In genomic region chr5:128558126-128558525, GRCm38 (mm10) we compare ENCODE assay signal across 25 mouse cellular contexts. TPM values are rescaled to one million over a fixed set of nuclear protein-coding genes. Genes with fewer than 3 reads are reported as not detected.
A peak's percentile ranks its signal among the peaks of the same experiment; 100 is the strongest.
DNase-seq lines count a peak whose midpoint lies in the region; TF ChIP-seq lines count a peak whose summit lies in the region.
"Had no signal": no experiment of that assay in that cellular context is flagged by ENCODE, and none has a peak within 500 bp of the region (broad histone marks: within the 10 kb centered on the region; RNA-seq: fewer than 3 reads in every experiment).

No protein-coding gene starts in this region.

- no peaks in the 10 kb centered on the region for H3K36me3 ChIP-seq in liver, adult 2 months (ENCODE audit: control insufficient read depth, insufficient read depth, low read length)
- H3K36me3 ChIP-seq: forebrain, embryonic 10.5 days; heart, embryonic 10.5 days; hindbrain, embryonic 10.5 days; limb, embryonic 12.5 days; midbrain, embryonic 10.5 days had no signal

- no peak for TF ChIP-seq CTCF in liver, adult 2 months (IDR thresholded peaks at IDR 0.05; ENCODE audit: low read depth, low read length)

- H3K27ac ChIP-seq in liver, adult 2 months (replicated peaks; ENCODE audit: insufficient read depth, low read depth, low read length), result no peak overlapping the region
- H3K27ac ChIP-seq: forebrain, embryonic 10.5 days; heart, embryonic 10.5 days; hindbrain, embryonic 10.5 days; limb, embryonic 12.5 days; liver, embryonic 14.5 days; macrophage; midbrain, embryonic 10.5 days had no signal

- peak; percentile 3 for DNase-seq in liver, adult 2 months (ENCODE audit: extremely low read depth, low read depth, low spot score)
- no peak for DNase-seq in liver
- DNase-seq in urinary bladder, postnatal 36 days (ENCODE audit: low spot score in 2 of 2), result peak; percentile 26 to 28
- DNase-seq in urinary bladder, postnatal 4 days (ENCODE audit: low spot score in 2 of 2), result no peak
- peak; percentile 83 to 84 for DNase-seq in adrenal gland, postnatal 36 days
- no peak for DNase-seq in thymus, postnatal 25 days
- DNase-seq in adipocyte (ENCODE audit: low spot score), result no peak
- no peak for DNase-seq in cerebellum, postnatal 14 days
- DNase-seq: B cell, adult 2 months; cerebellum, adult 11 months; cerebellum, postnatal 10 days; gastrocnemius, postnatal 36 days; kidney, adult 2 months; kidney, postnatal 10 days; right cerebral cortex, adult 18-20 months; thymus, adult 18-20 months had no signal

- H3K9ac ChIP-seq in liver, adult 2 months (ENCODE audit: low read depth, low read length), result no peak overlapping the region
- H3K9ac ChIP-seq: limb, embryonic 12.5 days; liver, embryonic 14.5 days had no signal

- WGBS in liver, adult 2 months, result 14% methylated on average over 7 of the region's 7 CpGs

- H3K27me3 ChIP-seq in liver, adult 2 months (ENCODE audit: control insufficient read depth, insufficient read depth, low read length), result no peaks in the 10 kb centered on the region
- H3K27me3 ChIP-seq: limb, embryonic 12.5 days had no signal

- no peak for TF ChIP-seq POLR2A in liver, adult 2 months (IDR thresholded peaks at IDR 0.05; ENCODE audit: extremely low read depth, insufficient read depth, low read length)

- H3K4me1 ChIP-seq in liver, adult 2 months (ENCODE audit: control insufficient read depth, insufficient read depth, low read length), result no peaks in the 10 kb centered on the region

- H3K4me3 ChIP-seq in liver, adult 2 months (ENCODE audit: insufficient read depth, low read depth, low read length), result no peak overlapping the region
- H3K4me3 ChIP-seq: forebrain, embryonic 10.5 days; heart, embryonic 10.5 days; hindbrain, embryonic 10.5 days; limb, embryonic 12.5 days; midbrain, embryonic 10.5 days had no signal

- H3K79me2 ChIP-seq in liver, adult 2 months (ENCODE audit: control insufficient read depth, insufficient read depth, low read length), result no peaks in the 10 kb centered on the region

RNA-seq across cellular contexts. Expression of gene Fzd10, which starts 42.5 kb away (rescaled TPM):
- total RNA-seq in liver, adult 2 months (2014; rRNA removed), result 0.07 TPM in 1 of 2 replicates, not detected in the other
- polyA plus RNA-seq in liver, adult 2 months (2012; rRNA removed), result not detected in 2 replicates
- total RNA-seq in adrenal gland, postnatal 36 days (2021), result under 1 TPM; 0.86 to 0.92 TPM
- total RNA-seq: monocyte, adult 5-6 weeks had no signal
- polyA plus RNA-seq: inflammation-experienced regulatory T-cells, adult 6 months; macrophage had no signal

Comparison
In these comparisons a context has a peak if more than half of its experiments do, and no peak if none do; other contexts are left out.
1. DNase-seq: peak in liver, adult 2 months (single experiment), urinary bladder, postnatal 36 days (2 of 2) and adrenal gland, postnatal 36 days (2 of 2); none in liver (single experiment), urinary bladder, postnatal 4 days (0 of 2), thymus, postnatal 25 days (single experiment), adipocyte (single experiment) and cerebellum, postnatal 14 days (0 of 2).